Mouse (Mus musculus): ENCODE measurements at regions not wholly inside any gene's neighbourhood (a gene's known extent, or its start where the extent isn't known, plus 50 kb on each side); places are given as distances from the start of the nearest gene placed in this dataset.

- TF ChIP-seq CTCF (conservative IDR thresholded peaks at IDR 0.05; ENCODE audit: low read length), result no peak
- TF ChIP-seq NANOG (IDR thresholded peaks at IDR 0.05; ENCODE audit: borderline replicate concordance, low read length), result no peak
- TF ChIP-seq POU5F1 (IDR thresholded peaks at IDR 0.05; ENCODE audit: borderline replicate concordance, low read length), result no peak
These were observed 252.5 kb upstream of the Sulf2 start for GRCm38 (mm10) chr2:166408009-166408408.
